Mouse (Mus musculus) MEL (cell line): ENCODE measurements around the gene Kcnq4. TPM values are rescaled to one million over a fixed set of nuclear protein-coding genes. Genes with fewer than 3 reads are reported as not detected.

Experiments
- DNase-seq: peaks from one replicate; pipeline ENCODE4 v3.0.0; 2011; ENCODE audit warnings: low read depth, low spot score
- H3K27ac ChIP-seq: 2 replicates; pipeline ENCODE4 v1.5.1; 2012; ENCODE audit warnings: low read depth, mild to moderate bottlenecking, control low read depth, low read length, moderate library complexity; ENCODE audit not compliant: control insufficient read depth
- H3K27me3 ChIP-seq, 2 experiments: fragments of 150-350 bp in 1 of 2; sonication (generic) in 1 of 2; 2 replicates each; pipeline ENCODE4 v1.6.1; 2012; ENCODE audit warnings: low read length in 2 of 2, mild to moderate bottlenecking in 2 of 2, improper control_type of control experiment in 1 of 2, moderate library complexity in 1 of 2; ENCODE audit not compliant: insufficient read depth in 2 of 2, control insufficient read depth in 1 of 2
- H3K36me3 ChIP-seq, 2 experiments: 2 replicates each; pipeline ENCODE4 v1.6.1; 2012 to 2014; ENCODE audit warnings: low read length in 2 of 2, improper control_type of control experiment in 1 of 2, inconsistent platforms in 1 of 2, mild to moderate bottlenecking in 1 of 2; ENCODE audit not compliant: insufficient read depth in 2 of 2, control insufficient read depth in 1 of 2
- H3K4me1 ChIP-seq, 2 experiments: fragments of 150-350 bp in 1 of 2; sonication (generic) in 1 of 2; 2 replicates each; pipeline ENCODE4 v1.6.1; 2012; ENCODE audit warnings: low read length in 2 of 2, improper control_type of control experiment in 1 of 2, mild to moderate bottlenecking in 1 of 2; ENCODE audit not compliant: insufficient read depth in 2 of 2, control insufficient read depth in 1 of 2
- H3K4me3 ChIP-seq, 2 experiments: fragments of 150-350 bp in 1 of 2; sonication (generic) in 1 of 2; 2 replicates each; pipeline ENCODE4 v1.5.1; 2012; ENCODE audit warnings: low read depth in 2 of 2, low read length in 2 of 2, mild to moderate bottlenecking in 2 of 2, moderate library complexity in 2 of 2, control low read depth in 1 of 2, improper control_type of control experiment in 1 of 2; ENCODE audit not compliant: control insufficient read depth in 1 of 2, insufficient read depth in 1 of 2
- H3K79me2 ChIP-seq: 2 replicates; pipeline ENCODE4 v1.6.1; 2012; ENCODE audit warnings: mild to moderate bottlenecking, low read length, moderate library complexity; ENCODE audit not compliant: control insufficient read depth, poor library complexity, insufficient read depth
- H3K9ac ChIP-seq: 2 replicates; pipeline ENCODE4 v1.6.1; 2012; ENCODE audit warnings: low read depth, mild to moderate bottlenecking, control low read depth, low read length, moderate library complexity; ENCODE audit not compliant: control insufficient read depth, poor library complexity, severe bottlenecking
- H3K9me3 ChIP-seq: fragments of 150-350 bp; sonication (generic); replicated peaks from 2 replicates; pipeline ENCODE4 v1.6.1; 2012; ENCODE audit warnings: mild to moderate bottlenecking, low read length, improper control_type of control experiment, moderate library complexity; ENCODE audit not compliant: insufficient read depth
- EP300 ChIP-seq, 2 experiments: IDR thresholded peaks; 2 replicates each; pipeline ENCODE4 v1.6.1; 2011; ENCODE audit warnings: improper control_type of control experiment in 2 of 2, low read length in 2 of 2, low read depth in 1 of 2, mild to moderate bottlenecking in 1 of 2
- ETS1 ChIP-seq: IDR thresholded peaks from 2 replicates; pipeline ENCODE4 v1.6.1; 2012; ENCODE audit warnings: low read depth, mild to moderate bottlenecking, inconsistent platforms, low read length, improper control_type of control experiment, moderate library complexity
- GATA1 ChIP-seq: IDR thresholded peaks from 2 replicates; pipeline ENCODE4 v1.6.1; 2011; ENCODE audit warnings: low read depth, low read length, improper control_type of control experiment
- JUND ChIP-seq: IDR thresholded peaks from 2 replicates; pipeline ENCODE4 v1.6.1; 2011; ENCODE audit warnings: low read depth, mild to moderate bottlenecking, improper control_type of control experiment, low read length
- MAFK ChIP-seq: IDR thresholded peaks from 2 replicates; pipeline ENCODE4 v1.6.1; 2011; ENCODE audit warnings: low read depth, mild to moderate bottlenecking, low read length, improper control_type of control experiment, borderline replicate concordance
- MAZ ChIP-seq: IDR thresholded peaks from 2 replicates; pipeline ENCODE4 v1.6.1; 2012; ENCODE audit warnings: low read depth, mild to moderate bottlenecking, inconsistent platforms, low read length, improper control_type of control experiment
- MEF2A ChIP-seq: IDR thresholded peaks from 2 replicates; pipeline ENCODE4 v1.6.1; 2014; ENCODE audit warnings: low read depth, mild to moderate bottlenecking, inconsistent platforms, low read length, improper control_type of control experiment; ENCODE audit not compliant: poor library complexity, insufficient replicate concordance, severe bottlenecking; ENCODE audit errors: extremely low read depth
- MXI1 ChIP-seq: IDR thresholded peaks from 2 replicates; pipeline ENCODE4 v1.6.1; 2011; ENCODE audit warnings: mild to moderate bottlenecking, low read depth, low read length, improper control_type of control experiment
- NELFE ChIP-seq: IDR thresholded peaks from 2 replicates; pipeline ENCODE4 v1.6.1; 2011; ENCODE audit warnings: low read depth, low read length, improper control_type of control experiment
- NRF1 ChIP-seq: IDR thresholded peaks from 2 replicates; pipeline ENCODE4 v1.6.1; 2014; ENCODE audit warnings: low read depth, mild to moderate bottlenecking, inconsistent platforms, low read length, improper control_type of control experiment, moderate library complexity; ENCODE audit not compliant: poor library complexity, insufficient read depth, severe bottlenecking
- POLR2A ChIP-seq, 2 experiments: IDR thresholded peaks; 2 replicates each; pipeline ENCODE4 v1.6.1; 2011 to 2012; ENCODE audit warnings: low read length in 2 of 2, mild to moderate bottlenecking in 2 of 2, control low read depth in 1 of 2, improper control_type of control experiment in 1 of 2, low read depth in 1 of 2, moderate library complexity in 1 of 2; ENCODE audit not compliant: control insufficient read depth in 1 of 2, insufficient read depth in 1 of 2, poor library complexity in 1 of 2
- POLR2AphosphoS2 ChIP-seq: IDR thresholded peaks from 2 replicates; pipeline ENCODE4 v1.6.1; 2011; ENCODE audit warnings: low read length, improper control_type of control experiment
- POLR2AphosphoS5 ChIP-seq: IDR thresholded peaks from 2 replicates; pipeline ENCODE4 v1.6.1; 2012; ENCODE audit warnings: low read depth, borderline replicate concordance, mild to moderate bottlenecking, inconsistent platforms, low read length, moderate library complexity, mixed read lengths
- RCOR1 ChIP-seq: IDR thresholded peaks from 2 replicates; pipeline ENCODE4 v1.6.1; 2012; ENCODE audit warnings: low read depth, mild to moderate bottlenecking, inconsistent platforms, low read length, improper control_type of control experiment
- SIN3A ChIP-seq: IDR thresholded peaks from 2 replicates; pipeline ENCODE4 v1.6.1; 2012; ENCODE audit warnings: low read length, improper control_type of control experiment, inconsistent platforms
- SMC3 ChIP-seq: IDR thresholded peaks from 2 replicates; pipeline ENCODE4 v1.6.1; 2011; ENCODE audit warnings: low read depth, low read length, improper control_type of control experiment
- TAL1 ChIP-seq: IDR thresholded peaks from 2 replicates; pipeline ENCODE4 v1.6.1; 2012; ENCODE audit warnings: mild to moderate bottlenecking, inconsistent platforms, low read length, moderate library complexity, mixed read lengths
- TBP ChIP-seq: IDR thresholded peaks from 2 replicates; pipeline ENCODE4 v1.8.0; 2011; ENCODE audit warnings: low read depth, low read length, improper control_type of control experiment
- ZC3H11A ChIP-seq: IDR thresholded peaks from 2 replicates; pipeline ENCODE4 v1.6.1; 2012; ENCODE audit warnings: low read depth, mild to moderate bottlenecking, inconsistent platforms, low read length, improper control_type of control experiment
- ZKSCAN1 ChIP-seq: IDR thresholded peaks from 2 replicates; pipeline ENCODE4 v1.6.1; 2012; ENCODE audit warnings: low read depth, mild to moderate bottlenecking, inconsistent platforms, low read length, improper control_type of control experiment, moderate library complexity
- ZMIZ1 ChIP-seq: IDR thresholded peaks from 2 replicates; pipeline ENCODE4 v1.6.1; 2012; ENCODE audit warnings: low read depth, mild to moderate bottlenecking, inconsistent platforms, low read length, improper control_type of control experiment, moderate library complexity
- ZNF384 ChIP-seq: IDR thresholded peaks from 2 replicates; pipeline ENCODE4 v1.6.1; 2012; ENCODE audit warnings: low read depth, mild to moderate bottlenecking, inconsistent platforms, low read length, improper control_type of control experiment
- polyA plus RNA-seq, 2 experiments: library from polyadenylated mRNA; stranded (reverse) in 1 of 2; unstranded in 1 of 2; fragments of >175 nt in 1 of 2; fragments of >200 nt in 1 of 2; gene quantifications; 2 replicates each; pipeline versions ENCODE4 v1.2.1 to v1.2.4; 2012; ENCODE audit warnings: low replicate concordance in 2 of 2, low read depth in 1 of 2; ENCODE audit not compliant: insufficient read length in 2 of 2, insufficient read depth in 1 of 2, missing spikeins in 1 of 2
- total RNA-seq: library from RNA; depleted of rRNA; stranded (reverse); fragments of 300-350 nt; gene quantifications from 2 replicates; pipeline ENCODE4 v1.2.3, GENCODE M21; 2012

The Kcnq4 gene
- total and polyA plus RNA-seq, 3 experiments = 0.07 TPM; not detected in 2

DNA sequence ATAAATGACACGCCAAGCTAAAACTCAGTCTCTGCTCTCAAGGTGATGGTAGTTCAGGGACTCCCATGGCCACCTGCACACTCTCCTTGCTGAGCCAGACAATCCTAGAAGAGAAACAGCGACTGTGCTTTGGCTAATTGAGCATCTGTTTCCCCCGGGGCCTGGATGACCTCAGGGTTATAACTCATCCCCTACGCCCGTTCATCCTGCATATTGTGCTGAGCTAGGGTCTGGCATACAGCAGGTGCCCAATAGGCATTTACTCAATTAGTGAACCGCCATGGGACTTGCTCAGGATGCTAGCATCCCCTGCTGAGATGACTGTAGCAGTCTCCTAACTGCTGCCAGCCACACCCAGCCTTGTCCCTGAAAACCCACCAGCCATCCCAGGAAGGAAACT, 61.1 kb downstream of the Kcnq4 start:
- H3K9ac ChIP-seq = no peak overlapping the region
- no peaks in the 10 kb centered on the region for H3K9me3 ChIP-seq
- TF ChIP-seq SMC3 (no peak), POLR2A (IDR thresholded peaks at IDR 0.05; ENCODE audit: control insufficient read depth in 1 of 2, insufficient read depth in 1 of 2, low read depth in 1 of 2, low read length in 2 of 2, poor library complexity in 1 of 2) (no peak), ZMIZ1 (no peak), SIN3A (no peak), NELFE (no peak), MAZ (no peak), MAFK (no peak), JUND (no peak), RCOR1 (no peak), ETS1 (no peak), GATA1 (no peak), ZC3H11A (no peak), TAL1 (no peak)
- TF ChIP-seq, all 39 proteins: peak for 0
- no peak for DNase-seq
- Histone ChIP-seq H3K27ac (no peak overlapping the region), H3K79me2 (no peaks in the 10 kb centered on the region), H3K36me3 (no peaks in the 10 kb centered on the region), H3K4me1 (peaks cover 0 to 10% of the 10 kb centered on the region in 2 experiments; a peak in 1 of 4 replicates), H3K4me3 (no peak overlapping the region), H3K27me3 (no peaks in the 10 kb centered on the region)

DNA sequence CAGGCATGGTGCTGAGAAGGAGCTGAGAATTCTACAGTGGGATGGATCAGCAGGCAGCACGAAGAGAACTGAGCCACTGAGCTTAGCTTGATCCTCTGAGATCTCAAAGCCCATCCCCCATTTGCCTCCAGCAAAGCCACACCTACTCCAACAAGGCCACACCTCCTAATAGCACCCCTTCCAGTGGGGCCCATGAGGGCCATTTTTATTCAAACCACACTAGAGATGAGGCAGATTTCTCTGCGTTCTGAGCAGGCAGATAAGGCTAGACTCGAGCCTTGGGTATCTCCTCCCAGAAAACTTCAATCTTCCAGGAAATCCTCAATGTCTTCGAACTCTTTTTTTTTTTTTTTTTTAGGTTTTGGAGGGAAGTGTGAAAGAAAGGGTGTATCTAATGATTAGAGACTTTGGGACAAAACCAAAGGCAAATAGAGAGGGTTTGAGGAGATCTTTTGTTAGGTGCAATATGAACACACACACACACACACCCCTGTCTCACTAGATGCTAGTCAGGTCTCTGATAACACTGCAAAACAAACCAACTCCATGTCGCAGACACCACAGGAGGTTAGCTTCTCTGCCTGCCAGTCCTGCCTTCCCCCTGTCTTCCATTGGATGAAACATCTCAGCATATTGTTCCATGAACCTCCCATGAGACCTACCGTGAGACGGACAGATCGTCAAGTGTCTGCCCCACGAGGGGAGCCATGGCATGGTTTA, 65.0 kb downstream of the Kcnq4 start:
- Histone ChIP-seq H3K79me2 (no peaks in the 10 kb centered on the region), H3K4me1 (peaks cover 0 to 10% of the 10 kb centered on the region in 2 experiments; a peak in 1 of 4 replicates), H3K9me3 (no peaks in the 10 kb centered on the region), H3K27ac (no peak overlapping the region), H3K9ac (no peak overlapping the region), H3K27me3 (no peaks in the 10 kb centered on the region), H3K36me3 (no peaks in the 10 kb centered on the region), H3K4me3 (no peak overlapping the region)
- TF ChIP-seq ZKSCAN1 (no peak), MAZ (0 out of 2 replicates have a peak, but pooled peaks have one; percentile 40), NELFE (no peak), GATA1 (peak; percentile 29; the same call in 1 of the 2 replicates), POLR2AphosphoS5 (no peak), POLR2AphosphoS2 (no peak), NRF1 (no peak), MEF2A (no peak), EP300 (IDR thresholded peaks at IDR 0.05; ENCODE audit: low read depth in 1 of 2, low read length in 2 of 2) (no peak), ZNF384 (peak; percentile 62), TBP (no peak), MXI1 (no peak)
- DNase-seq = peak; percentile 48
